Mouse (Mus musculus) mouse trophoblast stem cell (cell line): Measurements from ENCODE around the gene Il20.

ENCODE experiments used
- in situ Hi-C, 2 experiments: fragments of 300-500 bp; cut with MseI, MboI; formaldehyde crosslinking; loops; 2 replicates in 1 of 2; 3 replicates in 1 of 2; pipeline ENCODE4 v1.15.1; 2025

The Il20 gene

DNA sequence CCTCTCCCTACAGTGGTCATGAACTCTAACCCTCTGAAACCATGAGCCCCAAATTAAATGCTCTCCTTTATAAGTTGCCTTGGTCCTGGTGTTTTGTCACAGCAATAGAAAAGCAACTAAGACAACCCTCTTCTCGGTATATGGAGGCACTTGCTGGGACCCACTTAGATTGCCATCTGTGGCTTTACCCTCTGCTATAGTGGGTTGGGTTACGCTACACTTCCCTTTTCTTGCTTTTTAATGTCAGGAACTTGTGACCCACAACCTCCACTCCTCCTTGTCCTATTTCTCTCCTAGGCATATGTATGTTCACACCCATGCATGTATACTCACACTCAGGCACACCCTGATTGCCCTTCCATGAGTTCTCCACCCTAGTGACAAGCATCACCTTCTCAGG is 38.3 kb downstream of the Il20 start:
- in situ Hi-C loops: loop anchor here in 1 of 2 experiments (5.0 kb wide), 1 partner anchor 184 kb away; no protein-coding TSS in a partner anchor

DNA sequence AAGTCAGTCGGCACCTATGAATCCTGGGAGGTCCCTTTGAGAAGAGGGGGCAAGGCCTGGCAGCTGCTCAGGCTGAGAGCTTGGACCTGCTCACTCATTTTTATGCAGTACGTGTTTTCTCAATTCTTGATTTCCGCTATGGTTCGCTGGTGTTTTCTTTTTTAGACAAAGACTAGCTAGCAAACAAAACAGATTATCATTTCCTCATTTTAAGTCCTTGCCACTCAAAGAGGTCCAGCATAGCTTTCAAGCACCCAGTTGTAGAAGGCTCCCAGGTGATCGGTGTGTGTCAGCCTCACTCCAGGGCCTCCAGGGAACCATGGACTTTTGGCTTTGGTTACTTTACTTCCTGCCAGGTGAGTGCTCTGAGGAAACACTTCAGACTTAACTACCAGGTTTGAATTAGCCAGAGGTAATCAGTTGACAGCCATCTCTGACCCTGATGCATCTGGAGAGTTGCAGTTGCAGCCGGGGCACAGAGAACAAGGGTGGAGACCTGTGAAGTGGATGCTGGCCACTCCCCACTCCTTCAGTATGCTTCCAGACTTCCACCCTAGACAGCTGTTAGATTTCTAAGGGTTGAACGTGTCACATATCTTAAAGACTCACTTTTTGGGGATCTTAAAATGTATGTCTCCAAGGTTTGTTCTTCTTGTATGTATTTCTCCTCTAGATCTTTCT is 45.6 kb downstream of the Il20 start, which contains the start of gene Fcmr:
Gene Fcmr (plus strand): TSS at position 129 of the 681 bp plus-strand sequence.
- in situ Hi-C loops: no loop called here

DNA sequence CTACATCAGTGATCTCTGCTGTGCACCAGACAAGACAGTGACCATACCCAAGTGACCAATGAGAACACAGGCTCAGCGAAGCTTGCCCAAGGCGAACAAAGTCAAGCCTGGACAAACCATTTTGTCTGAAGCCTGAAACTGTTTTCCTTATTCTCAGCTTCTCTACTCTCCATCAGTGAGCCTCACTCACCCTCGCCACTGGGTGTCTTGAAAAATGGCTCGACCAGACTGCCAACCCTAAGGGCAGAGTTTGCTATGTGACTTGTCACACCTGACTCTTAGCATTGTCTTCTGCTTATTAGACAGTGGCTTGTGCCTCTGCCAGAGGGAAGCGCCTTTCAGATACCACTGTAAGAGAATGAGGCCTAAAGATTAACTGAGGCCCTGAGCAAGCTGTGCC is 46.5 kb downstream of the Il20 start:
- in situ Hi-C loops: no loop called here

- in situ Hi-C loops: no loop called here
Observed at GRCm38 (mm10) chr1:130864238-130864637, 47.0 kb downstream of the Il20 start.

DNA sequence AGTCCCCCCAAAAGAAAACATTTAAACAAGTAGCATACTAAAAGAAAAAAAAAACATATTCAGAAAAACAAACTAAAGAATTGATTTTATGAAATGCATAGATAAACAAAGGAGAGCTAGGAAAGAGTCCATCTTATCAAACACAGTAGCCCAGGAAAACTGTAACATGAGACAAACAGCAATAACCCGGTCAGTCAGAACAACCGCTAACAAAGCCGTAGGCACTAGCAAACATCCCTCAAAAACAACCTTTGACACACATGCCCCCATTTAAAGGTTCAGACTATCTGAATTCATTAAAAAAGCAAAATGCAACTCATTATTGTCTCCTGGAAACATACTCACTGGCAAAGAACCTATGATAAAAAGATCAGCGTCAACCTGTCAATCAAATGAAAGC is 53.8 kb downstream of the Il20 start:
- in situ Hi-C loops: no loop called here
